Mouse (Mus musculus) forebrain, embryonic 13.5 days (tissue): Measurements from ENCODE around the gene Mutyh. TPM values are rescaled to one million over a fixed set of nuclear protein-coding genes. Genes with fewer than 3 reads are reported as not detected.
"Not testable (repeated sequence)": the region's sequence is repeated elsewhere in the genome, so short reads cannot be mapped to it uniquely, and the experiment has no call there.

Source experiments
- ATAC-seq: fragments of 200-750 bp; cut with Nextera tagmentation; 2 replicates; pipeline ENCODE4 v1.8.0; 2017
- H3K27ac ChIP-seq: fragments of 300-500 bp; sonication (generic); 2 replicates; pipeline ENCODE4 v1.5.1; 2015; ENCODE audit warnings: inconsistent platforms, mild to moderate bottlenecking, moderate library complexity
- H3K27me3 ChIP-seq: fragments of 300-500 bp; sonication (generic); 2 replicates; pipeline ENCODE4 v1.6.1; 2015; ENCODE audit warnings: mild to moderate bottlenecking, inconsistent platforms
- H3K36me3 ChIP-seq: fragments of 300-500 bp; sonication (generic); 2 replicates; pipeline ENCODE4 v1.6.1; 2015; ENCODE audit warnings: mild to moderate bottlenecking, inconsistent platforms; ENCODE audit not compliant: poor library complexity, severe bottlenecking
- H3K4me1 ChIP-seq: fragments of 300-500 bp; sonication (generic); 2 replicates; pipeline ENCODE4 v1.6.1; 2015; ENCODE audit warnings: inconsistent platforms
- H3K4me2 ChIP-seq: fragments of 300-500 bp; sonication (generic); 2 replicates; pipeline ENCODE4 v1.6.1; 2015; ENCODE audit warnings: inconsistent platforms, mild to moderate bottlenecking, moderate library complexity
- H3K4me3 ChIP-seq: fragments of 300-500 bp; sonication (generic); 2 replicates; pipeline ENCODE4 v1.5.1; 2015; ENCODE audit warnings: mild to moderate bottlenecking, inconsistent platforms
- H3K9ac ChIP-seq: fragments of 300-500 bp; sonication (generic); 2 replicates; pipeline ENCODE4 v1.6.1; 2015; ENCODE audit warnings: mild to moderate bottlenecking, inconsistent platforms
- H3K9me3 ChIP-seq: fragments of 300-500 bp; sonication (generic); replicated peaks from 2 replicates; pipeline ENCODE4 v1.6.1; 2016; ENCODE audit warnings: inconsistent platforms
- WGBS: fragments of 180-500 bp; shearing (Covaris S2); methylation state at CpG from one replicate; pipeline ENCODE4 v1.1.7; 2015; 5-methylcytosine and 5-hydroxymethylcytosine counted together
- polyA plus RNA-seq: library from polyadenylated mRNA; unstranded; fragments of >200 nt; fragmentation: Nextera tagmentation; extraction: Ambion mirVana; gene quantifications from 2 replicates; pipeline ENCODE4 v1.2.1, GENCODE M21; 2015

Mutyh gene
- polyA plus RNA-seq, 1 experiment from 2014 or later, result 16.6 TPM

DNA sequence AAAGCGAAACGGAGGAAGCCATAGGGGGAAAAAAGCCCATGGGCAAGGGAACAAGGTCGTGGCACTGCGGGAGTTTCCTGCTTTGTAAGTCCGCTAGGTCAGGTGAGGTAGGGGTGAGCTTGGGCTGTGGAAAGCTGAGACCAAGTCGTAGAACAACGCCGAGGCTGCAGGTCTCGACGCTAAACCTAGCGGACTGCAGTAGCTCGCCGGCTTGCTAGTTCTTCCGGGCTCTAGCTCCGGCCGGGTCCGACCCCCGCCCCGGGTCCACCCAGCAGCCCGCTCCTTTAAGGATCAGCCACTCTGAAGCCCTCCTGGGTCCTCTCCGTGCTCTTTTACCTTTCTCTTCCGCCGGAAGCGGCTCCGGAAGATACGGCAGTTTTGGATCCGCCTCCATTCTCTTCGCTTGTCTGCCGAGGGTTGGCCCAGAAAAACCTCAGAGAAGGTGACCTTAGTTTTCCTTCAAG, 17.1 kb downstream of the Mutyh start:
- H3K27me3 ChIP-seq, result peaks cover 23% of the 10 kb centered on the region
- ATAC-seq, result peak; percentile 44; the same call in 1 of the 2 replicates
- H3K4me2 ChIP-seq, result peak overlapping the region; percentile 72
- no peaks in the 10 kb centered on the region for H3K36me3 ChIP-seq
- peak overlapping the region; percentile 59 for H3K4me3 ChIP-seq
- WGBS, result under 1% methylated on average over 29 of the region's 29 CpGs
- no peaks in the 10 kb centered on the region for H3K9me3 ChIP-seq
- peak overlapping the region; percentile 80 for H3K9ac ChIP-seq
- peaks cover 36% of the 10 kb centered on the region for H3K4me1 ChIP-seq
- peak overlapping the region; percentile 37 for H3K27ac ChIP-seq

DNA sequence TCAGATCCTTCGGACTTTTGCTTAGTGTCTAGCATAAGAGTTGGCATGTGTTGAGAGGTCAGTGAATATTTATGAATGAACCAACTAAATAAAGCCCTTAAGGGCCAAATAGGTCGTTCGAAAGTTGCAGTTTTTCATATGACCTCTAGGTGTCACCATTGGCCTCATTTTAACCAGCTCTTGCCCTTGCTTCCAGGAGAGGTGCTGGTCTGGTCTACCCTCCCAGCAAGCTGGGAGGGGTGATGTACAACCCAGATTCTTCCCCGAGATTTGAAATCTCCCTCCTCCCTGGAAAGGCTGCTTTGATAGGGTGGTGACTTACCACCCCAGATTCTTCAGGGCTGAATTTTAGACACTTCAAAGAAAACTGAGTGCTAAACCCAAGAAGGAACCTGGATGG, 20.3 kb downstream of the Mutyh start:
- Histone ChIP-seq H3K9ac (no peak overlapping the region), H3K4me2 (no peak overlapping the region), H3K9me3 (no peaks in the 10 kb centered on the region), H3K27ac (no peak overlapping the region), H3K27me3 (0 out of 2 replicates have a peak, but pooled peaks cover 4% of the 10 kb centered on the region), H3K4me3 (no peak overlapping the region), H3K36me3 (no peaks in the 10 kb centered on the region), H3K4me1 (peaks cover 33% of the 10 kb centered on the region)
- peak; percentile 60 for ATAC-seq
- WGBS, result 1% methylated on average over 4 of the region's 4 CpGs

DNA sequence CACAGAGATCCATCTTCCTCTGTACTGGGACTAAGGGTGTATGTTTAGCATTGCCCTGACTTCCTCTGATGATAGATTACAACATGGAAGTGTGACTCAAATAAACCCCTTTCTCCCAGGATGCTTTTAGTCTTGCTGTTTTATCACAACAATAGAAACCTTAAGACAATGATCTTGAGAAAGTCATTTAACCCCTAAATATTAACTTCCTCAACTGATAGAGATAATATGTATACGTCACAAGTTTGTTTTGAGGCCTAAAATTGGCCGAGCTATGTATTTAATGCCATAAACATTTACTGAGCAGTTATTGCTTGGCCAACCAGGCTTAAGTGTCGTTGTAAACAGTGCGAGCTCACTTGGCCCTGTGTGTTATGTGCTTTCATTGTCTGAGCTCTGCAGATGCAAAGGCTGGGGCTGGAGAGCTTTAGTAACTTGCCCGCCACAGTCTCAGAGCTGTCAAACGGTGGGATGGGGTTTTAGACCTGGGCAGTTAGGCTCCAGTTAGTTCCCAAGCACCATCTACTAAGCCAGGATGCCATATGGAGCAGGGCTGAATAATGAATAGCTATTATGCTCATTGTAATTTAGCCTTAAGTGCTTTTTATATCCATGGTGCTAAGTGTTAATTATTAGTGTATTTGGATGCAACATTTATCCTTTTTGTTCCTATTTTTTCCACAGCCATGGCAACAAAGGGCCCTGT, 22.0 kb downstream of the Mutyh start:
- Histone ChIP-seq H3K9ac (no peak overlapping the region), H3K9me3 (no peaks in the 10 kb centered on the region), H3K4me1 (peaks cover 28% of the 10 kb centered on the region), H3K36me3 (no peaks in the 10 kb centered on the region), H3K27ac (peak overlapping the region; percentile 72), H3K27me3 (no peaks in the 10 kb centered on the region), H3K4me3 (no peak overlapping the region), H3K4me2 (no peak overlapping the region)
- ATAC-seq, result peak; percentile 67
- 26% methylated on average over 6 of the region's 6 CpGs for WGBS

DNA sequence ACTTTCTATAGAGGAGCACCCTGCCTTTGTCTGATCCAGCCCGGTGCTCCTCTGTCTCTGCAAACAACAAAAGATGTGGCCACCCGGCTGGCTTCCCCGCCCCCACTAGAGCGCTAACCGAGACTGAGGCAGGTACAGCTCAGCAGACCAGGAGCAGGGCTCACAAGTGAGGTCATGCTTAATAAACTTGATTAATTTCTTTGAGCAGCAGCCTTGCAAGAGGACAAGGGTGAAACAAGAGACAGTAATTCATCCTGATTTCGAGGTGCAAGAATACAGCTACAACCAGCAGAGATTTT, 22.5 kb downstream of the Mutyh start:
- H3K36me3 ChIP-seq, result no peaks in the 10 kb centered on the region
- no peak overlapping the region for H3K9ac ChIP-seq
- 5% methylated on average over 6 of the region's 6 CpGs for WGBS
- peak overlapping the region; percentile 72 for H3K27ac ChIP-seq
- H3K4me1 ChIP-seq, result peaks cover 24% of the 10 kb centered on the region
- no peak overlapping the region for H3K4me3 ChIP-seq
- H3K9me3 ChIP-seq, result no peaks in the 10 kb centered on the region
- H3K27me3 ChIP-seq, result no peaks in the 10 kb centered on the region
- no peak overlapping the region for H3K4me2 ChIP-seq
- ATAC-seq, result peak; percentile 70

DNA sequence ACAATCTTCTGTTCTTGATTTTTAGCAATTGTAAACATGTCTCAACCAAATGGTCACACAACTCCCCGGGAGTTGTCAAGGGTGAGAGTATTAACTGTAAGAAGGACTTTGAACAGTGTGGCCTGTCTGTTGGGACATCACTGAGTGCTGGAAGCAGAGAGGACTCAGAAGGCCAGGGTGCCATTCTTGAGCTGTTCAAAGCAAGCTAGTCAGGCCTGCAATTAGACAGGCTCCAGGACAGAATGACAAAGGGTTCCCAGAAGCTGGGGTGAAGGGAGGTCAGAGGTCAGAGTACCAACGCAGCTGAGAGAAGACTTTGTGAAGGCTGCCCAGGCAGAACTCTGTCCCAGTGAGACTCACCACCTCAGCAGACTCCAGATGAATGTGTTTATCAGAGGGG, 31.5 kb downstream of the Mutyh start:
- Histone ChIP-seq H3K9me3 (no peaks in the 10 kb centered on the region), H3K9ac (no peak overlapping the region), H3K27me3 (no peaks in the 10 kb centered on the region), H3K4me2 (no peak overlapping the region), H3K27ac (no peak overlapping the region), H3K36me3 (no peaks in the 10 kb centered on the region), H3K4me1 (no peaks in the 10 kb centered on the region), H3K4me3 (no peak overlapping the region)
- 24% methylated on average over 2 of the region's 2 CpGs for WGBS
- no peak for ATAC-seq

DNA sequence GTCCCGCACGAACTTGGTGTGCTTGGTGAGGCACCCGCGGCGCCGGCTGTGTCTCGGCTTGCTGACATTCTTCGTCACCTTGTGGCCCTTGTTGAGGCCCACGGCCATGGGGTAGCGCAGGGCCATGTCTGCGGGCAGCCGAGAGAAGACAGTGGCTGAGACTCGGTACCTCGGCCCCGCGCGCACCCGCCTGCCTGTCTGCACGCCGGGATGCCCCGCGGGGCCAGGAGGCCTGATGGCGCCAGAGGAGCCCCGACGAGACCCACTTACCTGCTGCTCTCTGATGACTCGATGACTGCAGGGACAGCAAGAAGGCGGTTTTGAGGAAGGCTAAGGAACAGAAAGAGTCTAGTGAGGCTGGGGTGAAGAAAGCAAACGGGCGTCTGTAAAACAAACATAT, 32.6 kb downstream of the Mutyh start:
- not testable (repeated sequence) for H3K4me1 ChIP-seq, ATAC-seq, H3K4me3 ChIP-seq, H3K27ac ChIP-seq, H3K36me3 ChIP-seq, H3K27me3 ChIP-seq, H3K9me3 ChIP-seq, H3K9ac ChIP-seq
- H3K4me2 ChIP-seq, result peak overlapping the region; percentile 25; the same call in 1 of the 2 replicates
- 59% methylated on average over 26 of the region's 29 CpGs for WGBS

DNA sequence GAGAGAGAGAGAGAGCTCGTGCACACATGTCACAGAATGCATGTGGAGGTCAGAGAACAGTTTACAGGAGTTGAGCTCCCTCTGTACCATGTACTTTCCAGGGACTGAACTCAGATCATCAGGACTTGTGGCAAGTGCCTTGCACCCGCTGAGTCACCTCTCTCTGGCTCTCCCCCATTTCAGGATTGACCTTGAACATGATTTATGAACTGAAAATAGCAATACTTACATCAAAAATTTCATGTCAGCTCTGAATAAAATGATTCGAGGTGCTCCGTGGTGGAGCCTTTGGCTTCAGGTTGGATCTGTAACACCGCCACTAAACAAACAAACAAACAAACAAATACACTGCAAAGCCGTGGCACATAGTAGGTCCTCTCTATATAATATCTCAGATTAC, 33.3 kb downstream of the Mutyh start:
- Histone ChIP-seq H3K36me3 (no peaks in the 10 kb centered on the region), H3K4me3 (no peak overlapping the region), H3K27me3 (no peaks in the 10 kb centered on the region), H3K27ac (no peak overlapping the region), H3K4me2 (no peak overlapping the region), H3K9ac (no peak overlapping the region), H3K9me3 (no peaks in the 10 kb centered on the region), H3K4me1 (no peaks in the 10 kb centered on the region)
- ATAC-seq, result no peak
- WGBS, result 85% methylated on average over 6 of the region's 6 CpGs

DNA sequence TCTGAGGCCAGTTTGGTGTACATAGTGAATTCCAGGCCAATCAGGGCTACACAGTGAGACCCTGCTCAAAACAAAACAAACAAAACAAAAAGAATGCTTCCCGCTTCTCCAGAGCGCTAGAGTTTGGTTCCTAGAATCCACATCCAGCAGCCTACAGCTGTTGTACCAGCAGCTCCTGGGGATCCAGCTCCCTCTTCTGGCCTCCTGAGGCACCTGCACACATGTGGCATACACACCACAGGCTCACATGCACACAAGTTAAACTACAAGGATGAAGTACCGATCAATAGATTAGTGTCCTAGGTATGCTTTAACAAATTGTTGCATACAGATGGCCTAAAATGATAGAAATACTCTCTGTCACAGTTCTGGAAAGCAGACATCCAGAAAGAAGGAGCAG, 36.8 kb downstream of the Mutyh start:
- H3K9ac ChIP-seq, result no peak overlapping the region
- no peak for ATAC-seq
- H3K4me2 ChIP-seq, result no peak overlapping the region
- H3K9me3 ChIP-seq, result no peaks in the 10 kb centered on the region
- H3K4me1 ChIP-seq, result no peaks in the 10 kb centered on the region
- H3K27me3 ChIP-seq, result no peaks in the 10 kb centered on the region
- H3K36me3 ChIP-seq, result no peaks in the 10 kb centered on the region
- WGBS, result 96% methylated on average over 3 of the region's 3 CpGs
- H3K4me3 ChIP-seq, result no peak overlapping the region
- no peak overlapping the region for H3K27ac ChIP-seq

DNA sequence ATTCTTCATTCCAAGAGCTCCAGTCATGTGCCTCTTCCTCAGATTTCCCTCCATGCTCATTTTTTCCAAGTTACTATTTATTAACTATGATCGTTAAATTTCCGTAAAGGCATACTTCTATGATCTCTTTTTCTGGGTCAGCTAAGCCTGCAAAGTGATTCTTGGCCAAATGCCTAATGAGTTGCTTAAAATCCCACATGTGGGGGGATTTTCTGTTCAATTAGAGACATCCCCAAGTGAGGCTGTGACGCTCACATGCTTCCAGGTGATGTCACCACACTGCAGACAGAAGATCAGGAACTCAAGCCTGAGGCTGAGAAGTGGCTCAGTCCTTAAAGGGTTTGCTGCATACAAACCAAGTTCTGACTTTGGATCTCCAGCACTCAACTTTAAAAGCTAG, 42.4 kb downstream of the Mutyh start:
- H3K4me1 ChIP-seq, result peaks cover 15% of the 10 kb centered on the region
- no peak overlapping the region for H3K27ac ChIP-seq
- no peaks in the 10 kb centered on the region for H3K27me3 ChIP-seq
- H3K9ac ChIP-seq, result no peak overlapping the region
- no peaks in the 10 kb centered on the region for H3K9me3 ChIP-seq
- ATAC-seq, result no peak
- WGBS, result 55% methylated on average over 3 of the region's 3 CpGs
- H3K4me2 ChIP-seq, result no peak overlapping the region
- H3K36me3 ChIP-seq, result no peaks in the 10 kb centered on the region
- H3K4me3 ChIP-seq, result no peak overlapping the region

DNA sequence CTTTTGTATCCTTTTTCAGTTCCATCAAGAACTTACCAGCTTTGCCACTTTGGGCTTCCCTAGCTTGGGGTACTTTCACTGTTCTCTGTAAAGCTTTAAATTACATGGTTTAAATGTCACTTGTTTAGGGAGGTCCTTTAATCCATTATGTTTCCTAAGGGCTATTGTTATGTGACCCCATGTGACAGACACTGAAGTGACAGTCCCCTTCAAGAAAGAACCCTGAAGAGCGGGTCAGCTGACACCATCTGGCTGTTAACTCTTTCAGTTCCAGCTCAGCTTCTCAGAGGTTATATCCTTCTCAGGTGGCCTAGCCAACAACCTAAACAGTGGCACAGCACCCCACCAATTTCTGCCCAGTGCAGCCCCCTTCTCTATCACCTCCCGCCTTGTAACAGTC, 46.8 kb downstream of the Mutyh start:
- 20% methylated on average over 2 of the region's 2 CpGs for WGBS
- Histone ChIP-seq H3K27me3 (no peaks in the 10 kb centered on the region), H3K27ac (no peak overlapping the region; the same call in 1 of the 2 replicates), H3K9ac (no peak overlapping the region), H3K4me3 (no peak overlapping the region), H3K4me1 (peaks cover 15% of the 10 kb centered on the region), H3K4me2 (no peak overlapping the region), H3K36me3 (no peaks in the 10 kb centered on the region), H3K9me3 (no peaks in the 10 kb centered on the region)
- ATAC-seq, result no peak; the same call in 1 of the 2 replicates

DNA sequence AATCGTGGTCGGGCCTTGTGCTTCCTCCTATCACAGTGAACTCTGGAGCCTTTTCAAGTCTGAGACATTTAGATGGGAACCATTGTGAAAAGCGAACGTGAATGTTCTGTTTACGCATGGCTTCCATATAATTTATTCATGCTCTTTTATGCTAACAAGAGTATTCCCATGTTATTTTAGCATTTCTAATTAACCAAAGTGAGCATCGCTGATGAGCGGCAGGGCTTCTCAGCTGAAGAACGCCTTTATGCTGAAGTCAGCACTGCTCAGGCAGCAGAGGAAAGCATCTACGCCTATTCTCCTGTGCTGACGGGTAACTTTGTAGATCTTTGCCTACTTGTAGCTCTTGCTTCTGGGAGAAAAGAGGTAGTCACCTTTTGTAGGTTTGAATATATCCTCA, 49.7 kb downstream of the Mutyh start:
- H3K4me1 ChIP-seq, result peaks cover 11% of the 10 kb centered on the region
- H3K27me3 ChIP-seq, result no peaks in the 10 kb centered on the region
- 40% methylated on average over 10 of the region's 10 CpGs for WGBS
- peak; percentile 68; the same call in 1 of the 2 replicates for ATAC-seq
- no peak overlapping the region for H3K4me2 ChIP-seq
- no peak overlapping the region for H3K4me3 ChIP-seq
- H3K9me3 ChIP-seq, result no peaks in the 10 kb centered on the region
- no peak overlapping the region for H3K9ac ChIP-seq
- H3K27ac ChIP-seq, result no peak overlapping the region
- H3K36me3 ChIP-seq, result no peaks in the 10 kb centered on the region

DNA sequence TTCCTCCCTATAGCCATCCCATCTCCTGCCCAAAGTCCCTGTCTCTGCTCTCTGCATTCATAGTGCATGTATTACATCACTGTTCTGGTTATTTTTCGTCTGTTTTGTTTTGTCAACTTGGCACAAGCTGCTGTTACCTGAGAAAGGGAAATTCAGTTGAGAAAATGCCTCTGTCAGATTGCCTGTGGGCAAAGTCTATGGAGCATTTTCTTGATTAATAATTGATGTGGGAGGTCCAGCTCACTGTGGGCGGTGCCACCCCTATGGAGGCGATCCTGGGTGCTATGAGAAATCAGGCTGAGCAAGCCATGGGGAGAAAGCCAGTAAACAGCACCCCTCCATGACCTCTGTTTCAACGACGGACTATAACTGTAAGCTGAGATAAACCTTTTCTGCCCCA, 52.2 kb downstream of the Mutyh start:
- no peaks in the 10 kb centered on the region for H3K27me3 ChIP-seq
- H3K36me3 ChIP-seq, result no peaks in the 10 kb centered on the region
- no peak overlapping the region for H3K4me3 ChIP-seq
- peaks cover under 1% of the 10 kb centered on the region; the same call in 1 of the 2 replicates for H3K4me1 ChIP-seq
- H3K27ac ChIP-seq, result no peak overlapping the region
- H3K4me2 ChIP-seq, result no peak overlapping the region
- ATAC-seq, result no peak
- H3K9me3 ChIP-seq, result no peaks in the 10 kb centered on the region
- H3K9ac ChIP-seq, result no peak overlapping the region
- 84% methylated on average over 5 of the region's 5 CpGs for WGBS

DNA sequence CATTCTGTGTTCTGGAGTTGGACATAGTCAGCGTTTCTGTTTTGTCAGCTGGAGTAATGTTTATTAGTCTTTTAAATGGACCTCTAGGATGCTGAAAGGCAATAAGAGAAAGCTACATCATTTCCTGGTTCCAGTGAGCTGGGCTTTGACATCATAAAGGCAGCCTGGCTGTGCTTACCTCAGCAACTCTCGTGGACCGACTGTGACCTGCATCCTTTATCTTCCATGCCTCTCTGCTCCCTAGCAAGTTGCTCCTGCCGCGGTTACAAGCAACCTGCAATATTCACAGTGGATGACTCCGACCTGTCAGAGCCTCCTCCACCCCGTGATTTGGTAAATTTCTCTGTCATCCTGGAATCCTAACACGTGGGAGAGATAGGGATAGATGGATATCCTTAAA, 54.5 kb downstream of the Mutyh start:
- no peak for ATAC-seq
- Histone ChIP-seq H3K27me3 (no peaks in the 10 kb centered on the region), H3K9ac (no peak overlapping the region), H3K4me1 (no peaks in the 10 kb centered on the region), H3K4me2 (no peak overlapping the region), H3K4me3 (no peak overlapping the region), H3K9me3 (no peaks in the 10 kb centered on the region), H3K27ac (no peak overlapping the region), H3K36me3 (no peaks in the 10 kb centered on the region)
- WGBS, result 78% methylated on average over 8 of the region's 8 CpGs
